Mouse (Mus musculus) CD4-positive helper T cell, adult 2 months (primary cell): ENCODE data around the gene Purb.
"Not testable (repeated sequence)": the region's sequence is repeated elsewhere in the genome, so short reads cannot be mapped to it uniquely, and the experiment has no call there.

Source experiments
- DNase-seq: peaks from one replicate; pipeline ENCODE4 v3.0.0-alpha.2; 2012; ENCODE audit warnings: low read depth, missing footprints, low spot score

Purb gene

GRCm38 (mm10) chr11:6484244-6484959 is 8.7 kb upstream of the Purb start:
- no peak for DNase-seq

GRCm38 (mm10) chr11:6483103-6483502 is 7.4 kb upstream of the Purb start:
- DNase-seq, result no peak

DNA sequence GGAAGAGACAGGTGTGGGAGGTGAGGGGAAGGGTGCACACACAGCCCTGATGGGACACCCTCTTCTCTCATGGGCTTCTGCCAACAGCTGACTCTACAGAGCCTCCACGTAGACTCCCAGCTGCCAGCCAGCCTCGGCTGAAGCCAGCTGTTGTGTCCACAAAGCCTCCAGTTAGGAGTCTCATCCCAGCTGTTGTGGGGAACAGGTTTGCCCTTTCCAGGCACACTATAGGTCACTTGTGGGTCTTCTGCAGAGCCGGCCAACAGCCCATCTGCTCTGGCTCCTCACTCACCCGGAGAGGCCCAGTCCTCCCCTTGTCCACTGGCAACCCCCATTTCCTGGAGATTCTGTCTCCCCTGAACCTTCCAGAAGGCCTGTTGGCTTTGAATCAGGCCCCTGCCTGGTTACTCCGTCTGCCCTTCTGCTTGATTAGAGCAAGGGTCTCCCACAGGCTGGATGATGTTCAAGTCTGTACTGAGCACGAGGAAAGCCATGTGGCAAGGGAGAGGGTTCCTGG is 6.0 kb upstream of the Purb start:
- no peak for DNase-seq

DNA sequence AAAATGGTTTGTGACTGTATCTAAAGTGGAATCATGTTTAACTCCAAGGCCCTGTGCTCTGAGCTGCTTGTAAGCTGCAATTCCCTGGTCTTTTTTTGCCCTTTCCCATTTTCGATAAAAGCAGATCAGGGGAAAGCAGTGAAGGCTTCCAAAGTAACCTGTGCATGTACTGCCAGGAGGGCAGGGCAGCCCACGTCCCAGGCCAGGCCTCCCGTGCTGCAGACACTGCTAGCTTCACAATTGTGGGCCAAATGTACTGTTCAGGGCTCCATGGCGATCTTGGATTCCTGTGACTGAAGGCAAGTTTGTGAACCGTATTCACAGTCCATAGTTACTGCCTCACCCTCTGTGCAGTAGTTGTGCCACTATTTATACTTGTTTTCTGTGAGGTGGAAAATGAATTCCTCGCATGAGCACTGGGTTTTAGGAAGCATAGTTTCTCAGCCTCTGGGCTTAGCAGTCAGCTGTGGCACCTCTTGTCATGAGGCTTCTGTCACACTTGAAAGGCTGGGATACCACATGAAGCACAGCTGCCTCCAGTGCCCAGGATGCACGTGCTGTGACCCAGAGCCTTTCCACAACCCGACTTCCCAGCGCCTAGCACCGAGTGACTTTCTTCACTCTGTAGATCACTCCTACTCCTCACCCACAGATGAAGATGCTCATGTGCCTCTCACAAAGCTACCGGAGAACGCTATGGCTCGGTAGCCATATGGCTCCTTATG is 5.1 kb upstream of the Purb start:
- DNase-seq, result no peak

DNA sequence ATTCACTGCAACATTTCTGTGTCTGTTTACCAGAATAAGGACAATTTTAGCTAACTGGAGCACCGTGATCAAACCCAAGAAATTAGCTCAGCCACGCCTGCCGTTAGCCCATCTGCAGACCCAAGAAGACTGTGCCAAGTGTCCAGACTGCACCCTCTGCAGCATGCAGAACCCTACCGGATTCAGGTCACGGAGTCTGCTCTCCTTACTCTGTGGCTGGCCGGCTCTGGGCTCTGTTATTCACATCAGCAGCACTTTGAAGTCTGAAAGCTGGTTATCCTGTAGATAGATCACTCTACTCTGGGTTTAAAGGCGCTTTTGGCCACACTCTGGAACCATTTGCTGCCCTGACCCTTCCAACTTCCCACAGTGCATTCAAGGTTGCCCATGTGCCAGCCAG is 4.5 kb upstream of the Purb start:
- no peak for DNase-seq

GRCm38 (mm10) chr11:6479231-6479630 is 3.5 kb upstream of the Purb start:
- no peak for DNase-seq

DNA sequence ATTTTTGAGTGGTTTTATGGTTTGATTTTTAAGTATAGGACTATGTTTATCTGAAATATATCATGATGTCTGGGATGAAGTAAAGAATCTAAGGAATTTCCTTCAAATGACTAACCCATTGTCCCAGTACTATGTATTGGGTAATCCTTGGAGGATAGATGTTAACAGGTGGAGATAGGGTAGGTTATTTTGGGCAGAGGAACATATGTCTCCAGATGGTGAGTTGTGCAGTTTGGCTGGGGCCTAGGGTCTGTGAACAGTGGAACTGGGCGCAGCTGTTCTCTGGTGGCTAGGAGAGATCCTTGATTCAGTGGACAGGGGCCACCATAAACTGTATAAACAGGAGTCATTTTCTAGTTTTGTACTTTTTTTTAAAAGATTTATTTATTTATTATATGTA is 1.6 kb upstream of the Purb start:
- no peak for DNase-seq

GRCm38 (mm10) chr11:6476876-6477275 is 1.2 kb upstream of the Purb start:
- DNase-seq, result no peak

- DNase-seq, result peak; percentile 82
Observed at GRCm38 (mm10) chr11:6474874-6475731, 614 bp downstream of the Purb start.

DNA sequence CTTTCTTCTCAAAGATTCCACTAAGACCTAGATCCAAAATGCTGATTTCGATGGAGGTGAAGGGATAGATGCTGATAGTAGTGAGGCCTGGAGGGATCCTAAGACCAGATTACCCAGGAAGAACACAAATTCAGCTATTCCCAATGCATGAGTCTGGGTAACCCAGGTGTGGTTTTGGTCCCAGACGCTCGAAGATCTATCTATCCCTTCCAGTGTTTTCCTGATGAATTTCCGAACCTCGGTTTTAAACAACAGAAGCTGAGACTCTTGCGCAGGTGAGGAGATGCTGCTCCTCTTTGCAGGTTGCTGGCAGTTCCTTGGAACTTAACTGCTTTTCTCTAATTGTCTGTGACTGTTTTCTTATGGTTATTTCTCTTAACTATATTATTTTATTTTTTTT is 1.3 kb downstream of the Purb start:
- no peak for DNase-seq

- no peak for DNase-seq
Observed at GRCm38 (mm10) chr11:6472076-6472475, 3.6 kb downstream of the Purb start.

- no peak for DNase-seq
Observed at GRCm38 (mm10) chr11:6471493-6471892, 4.2 kb downstream of the Purb start.

DNA sequence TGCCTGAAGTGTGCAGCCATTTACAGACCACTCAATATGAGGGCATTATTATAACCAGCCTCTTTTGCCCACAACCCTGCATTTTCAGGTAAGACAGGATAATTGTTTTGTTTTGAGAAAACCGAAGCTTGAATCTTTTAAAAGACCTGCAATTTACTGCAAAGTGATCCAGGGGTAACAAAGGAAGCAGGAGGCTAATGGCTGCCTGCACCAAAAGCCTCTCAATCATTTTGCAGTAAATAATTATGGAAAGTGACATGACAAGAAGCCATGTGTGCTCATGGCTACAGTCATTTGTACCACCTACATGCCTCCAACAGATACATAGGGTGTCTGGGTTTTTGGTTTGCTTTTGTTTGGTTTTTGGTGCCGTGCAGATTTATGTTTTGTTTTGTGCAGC is 4.7 kb downstream of the Purb start:
- no peak for DNase-seq

DNA sequence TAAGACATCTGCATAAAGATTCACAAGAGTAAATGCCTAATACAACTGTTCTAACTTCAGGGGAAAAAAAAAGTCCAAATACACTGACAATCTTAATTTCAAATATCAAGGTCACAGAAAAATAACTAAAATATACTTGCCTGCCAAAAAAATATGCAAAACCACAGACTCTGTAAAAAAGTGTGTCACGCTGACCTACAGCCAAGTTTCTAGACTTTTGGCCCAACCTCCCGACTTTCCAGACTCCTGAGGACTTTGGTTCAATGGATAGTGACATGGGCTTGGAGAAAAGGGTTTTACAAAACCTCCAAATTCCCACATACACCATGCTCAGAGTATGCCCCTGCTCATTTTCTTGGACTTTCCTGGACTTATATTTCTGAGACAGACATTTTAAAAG is 7.2 kb downstream of the Purb start:
- DNase-seq, result no peak

DNA sequence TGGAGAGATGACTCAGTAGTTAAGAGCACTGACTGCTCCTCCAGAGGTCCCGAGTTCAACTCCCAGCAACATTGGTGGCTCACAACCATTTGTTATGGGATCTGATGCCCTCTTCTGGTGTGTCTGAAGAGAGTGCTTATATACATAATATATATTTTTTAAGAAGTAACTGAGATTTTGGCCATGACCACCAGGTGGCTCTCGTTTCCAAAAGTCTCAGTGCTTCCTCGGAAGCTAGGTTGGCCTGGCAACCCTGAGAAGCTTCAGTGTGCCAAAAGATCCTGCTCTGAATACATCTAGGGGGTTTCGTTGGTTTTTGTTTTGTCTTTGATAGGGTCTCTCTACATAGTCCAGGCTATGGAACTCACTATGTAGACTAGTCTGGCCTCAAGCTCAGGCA is 10.6 kb downstream of the Purb start:
- peak; percentile 86 for DNase-seq

- no peak for DNase-seq
Observed at GRCm38 (mm10) chr11:6463159-6463837, 12.4 kb downstream of the Purb start.

- no peak for DNase-seq
Observed at GRCm38 (mm10) chr11:6456083-6456482, 19.6 kb downstream of the Purb start.

DNA sequence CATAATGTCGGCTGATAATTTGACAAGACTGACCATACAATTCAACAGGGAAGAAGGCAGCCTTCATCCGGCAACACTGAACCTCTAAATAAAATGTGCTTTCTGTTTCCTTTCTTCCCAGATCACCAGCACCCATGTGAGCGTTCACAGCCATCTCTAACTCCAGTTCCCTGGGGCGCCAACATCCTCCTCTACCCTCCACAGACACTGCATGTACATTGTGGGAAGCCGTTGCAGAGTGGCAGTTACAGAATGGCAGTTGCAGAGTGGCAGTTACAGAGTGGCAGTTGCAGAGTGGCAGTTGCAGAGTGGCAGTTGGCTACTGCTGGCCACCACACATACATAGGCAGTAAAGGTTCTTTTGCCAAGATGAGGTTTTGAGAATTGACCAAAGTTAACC is 27.6 kb downstream of the Purb start:
- not testable (repeated sequence) for DNase-seq

DNA sequence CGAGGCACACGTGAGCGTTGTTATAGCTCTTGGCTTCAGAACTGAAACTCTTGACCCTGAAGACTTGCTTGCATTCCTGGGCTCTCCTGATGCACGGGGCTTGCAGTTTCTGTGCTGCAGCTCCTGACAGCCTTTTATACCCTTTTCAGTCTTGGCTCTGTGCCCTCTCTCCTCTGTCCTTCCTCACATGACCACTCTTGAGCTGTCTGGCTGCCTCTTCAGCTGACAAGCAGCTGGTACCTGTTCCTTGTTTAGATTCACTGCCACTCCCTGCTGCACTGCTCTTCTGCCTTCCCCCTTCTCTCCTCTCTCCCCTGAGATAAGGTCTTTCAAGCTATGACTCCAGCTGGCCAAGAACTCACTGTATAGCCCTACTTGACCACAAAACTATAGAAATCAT is 28.2 kb downstream of the Purb start:
- DNase-seq, result no peak

DNA sequence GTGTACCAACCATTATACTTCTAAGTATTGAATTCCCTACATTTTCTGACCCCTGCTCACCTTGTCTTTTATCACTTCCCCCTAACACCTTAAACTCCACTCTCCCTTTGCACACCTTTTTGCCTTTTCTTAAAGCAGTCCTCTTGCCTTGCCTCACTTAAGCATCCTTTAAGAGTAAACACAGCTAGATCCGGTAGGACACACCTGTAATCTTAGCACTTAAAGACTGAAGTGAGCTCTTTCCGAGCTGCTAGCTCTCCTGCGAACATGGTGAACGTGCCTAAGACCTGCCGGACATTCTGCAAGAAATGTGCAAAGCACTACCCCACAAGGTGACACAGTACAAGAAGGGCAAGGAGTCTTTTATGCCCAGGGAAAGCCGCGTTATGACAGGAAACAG is 29.8 kb downstream of the Purb start:
- DNase-seq, result no peak

DNA sequence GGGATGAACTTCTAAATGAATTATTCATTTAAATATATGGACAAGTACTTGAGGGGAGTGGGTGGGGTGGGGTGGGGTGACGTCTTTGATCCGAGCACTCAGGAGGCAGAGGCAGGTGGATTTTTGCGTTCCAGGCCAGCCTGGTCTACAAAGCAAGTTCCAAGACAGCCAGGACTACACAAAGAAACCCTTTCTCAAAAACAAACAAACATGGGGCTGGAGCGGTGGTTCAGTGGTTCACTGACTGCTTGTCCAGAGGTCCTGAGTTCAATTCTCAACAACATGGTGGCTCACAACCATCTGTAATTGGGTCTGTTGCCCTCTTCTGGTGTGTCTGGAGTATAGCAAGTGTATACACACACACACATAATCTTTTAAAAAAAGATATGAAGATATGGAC is 30.3 kb downstream of the Purb start:
- no peak for DNase-seq
